In the genomic region with DNA sequence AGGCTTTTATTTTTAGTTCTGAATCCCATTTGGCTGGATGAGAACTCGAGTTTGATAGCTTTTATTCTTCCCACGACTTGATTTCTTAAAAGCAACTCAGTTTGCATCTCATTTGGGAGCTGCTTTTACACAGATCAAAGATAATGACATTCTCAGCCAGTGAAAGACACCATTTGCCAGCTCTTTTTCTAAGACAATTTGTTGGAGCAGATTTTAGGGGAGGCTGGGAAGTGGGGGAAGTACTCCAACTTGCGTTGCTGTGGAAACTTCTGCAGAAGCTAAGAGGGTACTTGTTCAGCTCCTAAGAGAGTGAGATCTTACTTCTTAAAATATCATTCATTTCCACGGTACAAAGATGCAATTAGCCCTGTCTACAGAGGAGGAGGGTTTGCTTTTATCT, we compare ENCODE assay signal across 18 mouse cellular contexts.
A peak's percentile ranks its signal among the peaks of the same experiment; 100 is the strongest.
DNase-seq lines count a peak whose midpoint lies in the region; ATAC-seq and TF ChIP-seq lines count a peak whose summit lies in the region.
"Had no signal": no experiment of that assay in that cellular context is flagged by ENCODE, and none has a peak within 500 bp of the region (broad histone marks: within the 10 kb centered on the region; RNA-seq: fewer than 3 reads in every experiment).

No protein-coding gene starts in this region.

- no peaks in the 10 kb centered on the region for H3K4me1 ChIP-seq in forebrain, embryonic 13.5 days
- no peaks in the 10 kb centered on the region for H3K4me1 ChIP-seq in forebrain, embryonic 11.5 days (replicated peaks; ENCODE audit: control insufficient read depth, insufficient read depth, low read length)
- no peaks in the 10 kb centered on the region for H3K4me1 ChIP-seq in intestine, postnatal 0 days (replicated peaks; ENCODE audit: control insufficient read depth, insufficient read depth, low read length)
- H3K4me1 ChIP-seq: embryonic facial prominence, embryonic 15.5 days; liver, embryonic 12.5 days; megakaryocyte, embryonic 14.5 days had no signal

- WGBS in forebrain, embryonic 13.5 days: 26% methylated on average over 4 of the region's 4 CpGs
- 31% methylated on average over 4 of the region's 4 CpGs for WGBS in forebrain, embryonic 11.5 days
- 35% methylated on average over 4 of the region's 4 CpGs for WGBS in intestine, postnatal 0 days

- DNase-seq in forebrain, embryonic 11.5 days (ENCODE audit: low spot score): no peak
- peak; percentile 27 for DNase-seq in left cerebral cortex, adult 11 months (ENCODE audit: low spot score)
- no peak for DNase-seq in left cerebral cortex, postnatal 4 days
- DNase-seq in left cerebral cortex, adult 9 months (ENCODE audit: low spot score in 2 of 2): peak; percentile 23 to 45
- DNase-seq in right cerebral cortex, postnatal 36 days (ENCODE audit: low spot score in 2 of 2): peak; percentile 5 to 12
- no peak for DNase-seq in kidney, adult 11 months
- DNase-seq: cerebellum, adult 11-12 months; gastrocnemius, adult 2 months; heart, postnatal 14 days; thymus, adult 18-20 months had no signal

- no peaks in the 10 kb centered on the region for H3K36me3 ChIP-seq in forebrain, embryonic 13.5 days (ENCODE audit: poor library complexity, severe bottlenecking)
- H3K36me3 ChIP-seq in forebrain, embryonic 11.5 days (ENCODE audit: control insufficient read depth, insufficient read depth, low read length): no peaks in the 10 kb centered on the region
- no peaks in the 10 kb centered on the region for H3K36me3 ChIP-seq in intestine, postnatal 0 days (ENCODE audit: control insufficient read depth, insufficient read depth)
- H3K36me3 ChIP-seq: embryonic facial prominence, embryonic 15.5 days; liver, embryonic 12.5 days had no signal

- H3K9me3 ChIP-seq in forebrain, embryonic 13.5 days (replicated peaks): no peaks in the 10 kb centered on the region
- H3K9me3 ChIP-seq in forebrain, embryonic 11.5 days (ENCODE audit: control insufficient read depth, low read length): no peaks in the 10 kb centered on the region
- H3K9me3 ChIP-seq in intestine, postnatal 0 days (ENCODE audit: control insufficient read depth): no peaks in the 10 kb centered on the region
- H3K9me3 ChIP-seq: embryonic facial prominence, embryonic 15.5 days; liver, embryonic 12.5 days; megakaryocyte, embryonic 14.5 days had no signal

- TF ChIP-seq CTCF in intestine, postnatal 0 days (IDR thresholded peaks at IDR 0.05; ENCODE audit: low read depth): no peak

- H3K4me2 ChIP-seq in forebrain, embryonic 13.5 days: no peak overlapping the region
- no peak overlapping the region for H3K4me2 ChIP-seq in forebrain, embryonic 11.5 days (ENCODE audit: low read depth, low read length, severe bottlenecking)
- H3K4me2 ChIP-seq in intestine, postnatal 0 days (replicated peaks; ENCODE audit: low read depth): no peak overlapping the region
- H3K4me2 ChIP-seq: embryonic facial prominence, embryonic 15.5 days; liver, embryonic 12.5 days had no signal

- H3K4me3 ChIP-seq in forebrain, embryonic 13.5 days: no peak overlapping the region
- no peak overlapping the region for H3K4me3 ChIP-seq in forebrain, embryonic 11.5 days (ENCODE audit: low read depth, low read length)
- no peak overlapping the region for H3K4me3 ChIP-seq in intestine, postnatal 0 days (ENCODE audit: low read depth, low read length)
- H3K4me3 ChIP-seq: embryonic facial prominence, embryonic 15.5 days; gastrocnemius, adult 2 months; liver, embryonic 12.5 days; megakaryocyte, embryonic 14.5 days had no signal

- intact Hi-C loops in left cerebral cortex, postnatal 4 days (cut with DNase I): no loop called here

- H3K9ac ChIP-seq in forebrain, embryonic 13.5 days: no peak overlapping the region
- no peak overlapping the region for H3K9ac ChIP-seq in forebrain, embryonic 11.5 days (ENCODE audit: low read length)
- no peak overlapping the region for H3K9ac ChIP-seq in intestine, postnatal 0 days (ENCODE audit: low read depth, low read length)
- H3K9ac ChIP-seq: embryonic facial prominence, embryonic 15.5 days; liver, embryonic 12.5 days had no signal

- ATAC-seq in forebrain, embryonic 13.5 days: peak; percentile 55
- ATAC-seq in forebrain, embryonic 11.5 days (replicated peaks; ENCODE audit: low FRiP score): no peak
- no peak for ATAC-seq in intestine, postnatal 0 days
- ATAC-seq: activated CD4-positive, CD25-positive, alpha-beta regulatory T cell, adult 4 months; inflammation-experienced regulatory T-cells, adult 6 months; liver, embryonic 12.5 days had no signal

- H3K27ac ChIP-seq in forebrain, embryonic 13.5 days: no peak overlapping the region
- no peak overlapping the region for H3K27ac ChIP-seq in forebrain, embryonic 11.5 days (ENCODE audit: low read depth, low read length)
- no peak overlapping the region for H3K27ac ChIP-seq in intestine, postnatal 0 days (ENCODE audit: low read depth, low read length)
- H3K27ac ChIP-seq: embryonic facial prominence, embryonic 15.5 days; gastrocnemius, adult 2 months; liver, embryonic 12.5 days had no signal

- no peaks in the 10 kb centered on the region for H3K27me3 ChIP-seq in forebrain, embryonic 13.5 days
- H3K27me3 ChIP-seq in forebrain, embryonic 11.5 days (ENCODE audit: control insufficient read depth, insufficient read depth, low read length): no peaks in the 10 kb centered on the region
- no peaks in the 10 kb centered on the region for H3K27me3 ChIP-seq in intestine, postnatal 0 days (replicated peaks; ENCODE audit: control insufficient read depth, insufficient read depth, low read length)
- H3K27me3 ChIP-seq: CH12.LX; embryonic facial prominence, embryonic 15.5 days; liver, embryonic 12.5 days; megakaryocyte, embryonic 14.5 days had no signal

Comparison
In these comparisons a context has a peak if more than half of its experiments do, and no peak if none do; other contexts are left out.
1. DNase-seq: peak in left cerebral cortex, adult 11 months (single experiment), left cerebral cortex, adult 9 months (2 of 2) and right cerebral cortex, postnatal 36 days (2 of 2); none in forebrain, embryonic 11.5 days (single experiment), left cerebral cortex, postnatal 4 days (single experiment) and kidney, adult 11 months (single experiment).